Mouse (Mus musculus): Measurements from ENCODE around the gene Ephx3.
A peak's percentile ranks its signal among the peaks of the same experiment; 100 is the strongest.
"Not testable (repeated sequence)": the region's sequence is repeated elsewhere in the genome, so short reads cannot be mapped to it uniquely, and the experiment has no call there.

The Ephx3 gene

DNA sequence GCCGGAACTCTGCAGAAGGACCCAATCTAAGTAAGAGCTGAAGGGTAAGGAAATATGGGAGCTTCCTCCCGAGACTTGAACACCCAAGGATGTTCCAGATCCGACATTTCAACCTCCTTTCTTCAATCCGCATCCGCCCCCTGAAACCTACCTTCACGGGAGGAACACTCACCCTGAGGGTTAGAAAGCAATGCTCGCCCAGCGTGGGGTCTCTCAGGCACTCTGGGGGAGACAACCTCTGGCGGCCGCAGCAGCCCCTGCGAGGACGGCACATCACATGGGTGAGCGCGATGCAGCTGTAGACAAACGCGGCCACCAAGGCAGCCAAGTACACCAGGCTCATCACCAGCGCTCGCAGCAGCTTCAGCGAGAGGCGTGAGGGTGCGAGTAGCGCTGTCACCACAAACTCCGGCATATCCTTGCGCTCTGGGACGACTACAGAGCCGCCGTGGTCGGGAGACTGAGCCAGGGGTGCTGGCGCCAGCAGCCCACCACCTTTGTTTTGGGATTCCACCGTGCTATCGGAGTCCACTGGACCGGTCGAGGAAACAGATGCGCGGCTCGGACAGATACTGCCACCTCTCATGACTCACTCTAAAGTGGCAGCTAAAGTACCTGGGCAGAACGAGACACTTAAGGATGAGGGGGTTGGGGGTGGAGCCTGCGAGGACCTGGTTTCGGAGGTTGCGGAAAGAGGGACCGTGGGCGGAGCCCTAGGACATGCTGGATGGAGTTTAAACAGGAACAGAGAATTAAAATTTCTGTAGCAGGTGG, at the start of gene Ephx3:
Ephx3 (minus strand) TSS at position 687 of the 774 bp plus-strand sequence.
- DNase-seq (ENCODE audit: low spot score) = no peak

DNA sequence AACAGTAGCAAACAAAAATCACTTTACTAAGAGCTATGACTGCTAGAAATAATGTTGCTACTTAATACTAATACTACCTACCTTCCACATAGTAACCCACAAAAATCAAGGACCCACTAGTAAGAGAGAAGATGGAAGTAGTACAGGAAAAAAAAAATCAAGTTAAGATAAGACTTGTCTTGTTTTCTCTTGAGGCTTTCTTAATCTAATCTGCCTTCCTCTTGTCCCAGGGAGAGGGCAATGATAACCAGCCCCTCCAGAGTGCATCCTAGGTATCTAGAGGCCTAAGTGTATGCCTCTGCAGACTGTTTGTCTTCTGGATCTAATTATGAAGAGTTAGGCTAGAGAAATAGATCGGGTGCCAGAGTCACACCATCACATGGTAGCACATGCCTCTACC, 49.2 kb upstream of the Ephx3 start:
- no peak for DNase-seq (ENCODE audit: low spot score)

- DNase-seq (ENCODE audit: low spot score) = peak; percentile 70
These were observed 46.3 kb upstream of the Ephx3 start for GRCm38 (mm10) chr17:32235534-32236191.

- DNase-seq (ENCODE audit: low spot score) = no peak
These were observed 43.8 kb upstream of the Ephx3 start for GRCm38 (mm10) chr17:32233174-32233573.

DNA sequence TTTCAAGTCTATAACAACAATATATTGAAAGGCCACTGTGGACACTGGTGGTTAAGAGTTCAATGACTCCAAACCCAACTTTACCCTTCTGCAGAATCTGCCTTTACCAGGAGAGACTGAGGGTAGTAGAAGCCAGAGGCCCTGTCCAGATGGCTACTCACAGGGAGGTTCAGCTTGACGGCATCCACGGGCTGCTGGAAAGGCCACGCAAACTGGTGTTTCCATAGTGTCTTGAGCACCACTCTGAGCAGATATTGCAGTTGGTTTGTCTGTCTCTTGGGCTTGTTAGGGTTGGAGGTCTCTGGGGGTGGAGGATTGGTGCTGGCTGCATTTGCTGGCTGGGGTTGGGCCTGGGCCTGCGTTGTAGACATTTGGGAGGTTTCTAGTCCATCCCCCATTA, 39.9 kb upstream of the Ephx3 start:
- DNase-seq (ENCODE audit: low spot score) = no peak

- DNase-seq (ENCODE audit: low spot score) = no peak
These were observed 31.5 kb upstream of the Ephx3 start for GRCm38 (mm10) chr17:32220873-32221272.

DNA sequence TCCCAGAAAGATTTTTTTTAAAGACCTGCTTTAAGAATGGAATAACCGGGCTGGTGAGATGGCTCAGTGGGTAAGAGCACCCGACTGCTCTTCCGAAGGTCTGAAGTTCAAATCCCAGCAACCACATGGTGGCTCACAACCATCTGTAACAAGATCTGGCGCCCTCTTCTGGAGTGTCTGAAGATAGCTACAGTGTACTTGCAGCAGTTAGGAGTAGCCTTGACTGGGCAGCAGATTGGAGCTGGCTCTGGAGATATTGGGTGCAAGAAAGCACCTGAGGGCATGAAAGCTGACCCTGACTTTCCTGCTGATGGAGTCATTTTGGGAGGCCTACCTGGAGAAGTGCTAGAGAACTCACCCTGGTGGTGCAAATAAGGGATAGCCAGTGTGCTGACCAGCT, 26.2 kb upstream of the Ephx3 start:
- not testable (repeated sequence) for DNase-seq (ENCODE audit: low spot score)

- DNase-seq (ENCODE audit: low spot score) = not testable (repeated sequence)
These were observed 22.2 kb upstream of the Ephx3 start for GRCm38 (mm10) chr17:32211554-32211953.

- peak; percentile 62 for DNase-seq (ENCODE audit: low spot score)
These were observed 20.4 kb upstream of the Ephx3 start for GRCm38 (mm10) chr17:32209752-32210151.

DNA sequence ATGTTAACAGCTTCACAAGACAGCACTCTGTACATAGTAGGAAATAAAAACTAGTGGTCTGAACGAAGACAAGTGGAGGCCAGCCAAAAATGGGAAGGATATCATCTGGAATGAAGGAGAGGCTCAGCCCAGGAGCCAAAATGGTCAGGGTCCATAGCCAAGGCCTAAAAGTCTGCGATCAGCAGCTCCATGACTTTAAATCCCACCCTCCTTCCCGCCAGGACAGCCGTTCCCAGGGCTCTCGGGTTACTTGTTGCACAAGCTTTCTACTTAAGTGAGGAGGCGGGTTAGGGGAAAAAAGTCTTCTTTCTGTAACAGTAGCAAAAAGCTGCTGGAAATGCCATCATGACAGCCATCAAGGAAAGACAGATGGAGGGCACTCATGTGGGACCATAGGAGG, 19.8 kb upstream of the Ephx3 start:
- no peak for DNase-seq (ENCODE audit: low spot score)

- no peak for DNase-seq (ENCODE audit: low spot score)
These were observed 18.4 kb upstream of the Ephx3 start for GRCm38 (mm10) chr17:32207586-32208245.

DNA sequence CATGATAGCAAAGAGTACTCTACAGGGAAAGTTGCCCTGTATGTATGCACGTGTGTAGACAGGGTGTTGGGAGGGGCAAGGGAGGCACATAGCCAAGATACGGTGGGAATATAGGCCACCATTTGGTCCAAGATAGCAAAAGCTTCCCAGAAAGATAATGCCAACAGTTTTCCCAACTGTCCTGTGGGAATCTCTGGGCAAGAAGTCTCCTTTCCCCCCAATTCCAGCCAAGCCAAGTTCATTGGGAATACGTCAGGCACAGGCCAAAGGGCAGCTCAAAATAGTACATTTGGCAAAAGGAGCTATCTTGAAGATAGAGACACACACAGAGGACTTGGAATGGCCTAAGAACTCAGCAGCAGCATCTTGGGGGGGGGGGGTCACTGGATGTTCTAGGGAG, 16.0 kb upstream of the Ephx3 start:
- DNase-seq (ENCODE audit: low spot score) = no peak

DNA sequence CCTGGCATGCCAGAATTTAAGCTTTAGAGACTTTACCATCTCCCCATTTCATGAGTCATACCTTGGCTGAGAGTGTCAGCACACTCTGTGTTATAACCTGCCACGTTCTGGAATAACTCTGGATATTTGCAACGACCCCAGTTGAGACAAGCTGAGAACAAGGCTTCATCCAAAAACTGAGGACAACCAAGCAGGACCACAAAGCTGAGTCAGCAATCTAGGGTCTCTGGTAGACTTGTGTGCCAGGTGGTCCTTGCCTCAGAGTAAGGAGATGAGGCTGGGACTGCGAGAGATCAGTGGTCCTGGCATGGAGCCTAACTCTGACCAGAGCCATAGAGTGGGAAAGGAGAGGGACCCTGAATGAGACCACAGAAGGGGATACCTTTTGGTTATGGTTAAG, 13.6 kb upstream of the Ephx3 start:
- no peak for DNase-seq (ENCODE audit: low spot score)

DNA sequence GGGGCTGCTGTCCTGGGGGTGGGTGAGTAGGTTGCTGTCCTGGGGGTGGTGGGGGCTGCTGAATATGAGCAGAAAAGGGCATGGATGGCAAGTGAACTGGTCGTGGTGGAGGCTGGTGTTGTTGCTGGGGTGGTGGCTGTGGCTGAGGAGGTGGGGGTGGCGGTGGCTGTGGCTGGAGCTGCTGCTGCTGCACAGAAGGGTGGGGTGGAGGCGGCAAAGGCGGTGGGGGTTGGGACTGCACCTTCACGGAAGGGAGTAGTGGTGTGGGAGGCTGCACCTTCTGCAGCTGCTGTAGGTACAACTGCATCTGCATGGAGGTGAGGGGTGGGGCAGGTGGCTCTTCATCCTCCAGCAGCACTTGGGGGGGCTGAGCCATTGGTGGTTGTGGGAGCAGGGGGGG, 11.7 kb upstream of the Ephx3 start:
- no peak for DNase-seq (ENCODE audit: low spot score)

DNA sequence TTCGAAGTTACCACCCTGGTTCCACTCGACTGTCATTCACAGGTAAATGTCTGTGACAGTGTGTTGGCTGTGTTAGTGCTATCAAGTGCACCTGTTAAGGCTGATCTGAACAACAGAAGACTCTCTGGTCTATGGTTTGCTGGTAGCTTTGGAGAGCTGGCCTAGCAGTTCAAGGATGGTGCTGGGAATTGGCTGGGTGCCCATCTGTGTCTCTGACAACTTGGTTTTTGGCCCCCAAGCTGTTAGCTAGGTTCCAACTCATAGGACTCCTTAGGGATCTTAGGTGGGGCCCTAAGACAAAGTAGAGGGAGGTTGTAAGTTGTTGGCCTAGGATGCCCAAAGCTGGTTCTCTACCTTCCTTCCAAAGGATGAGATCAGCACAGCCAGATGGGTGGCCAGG, 10.4 kb upstream of the Ephx3 start:
- no peak for DNase-seq (ENCODE audit: low spot score)

DNA sequence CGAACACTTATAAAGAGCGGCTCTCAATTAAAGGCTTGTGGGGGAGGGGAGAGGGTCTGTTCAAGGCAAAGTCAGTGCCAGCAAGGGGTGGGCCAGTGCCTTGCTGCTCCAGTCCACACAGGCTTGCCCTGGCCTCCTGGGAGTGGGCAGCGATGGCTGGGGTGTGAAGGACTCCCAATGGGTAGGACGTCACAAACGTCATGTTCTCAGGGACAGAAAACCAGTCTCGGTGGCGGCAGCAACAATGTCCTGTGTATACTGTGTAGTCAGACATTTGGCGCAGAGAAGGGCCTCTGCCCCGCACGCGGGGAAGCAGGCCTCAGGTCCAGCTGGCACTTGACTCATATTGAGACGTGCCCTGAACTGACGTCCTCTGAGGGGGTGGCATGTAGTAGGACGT, 7.8 kb upstream of the Ephx3 start:
- DNase-seq (ENCODE audit: low spot score) = no peak

GRCm38 (mm10) chr17:32195725-32196124, 6.4 kb upstream of the Ephx3 start:
- no peak for DNase-seq (ENCODE audit: low spot score)

- DNase-seq (ENCODE audit: low spot score) = no peak
These were observed 3.7 kb upstream of the Ephx3 start for GRCm38 (mm10) chr17:32193010-32193409.

- DNase-seq (ENCODE audit: low spot score) = no peak
These were observed 501 bp upstream of the Ephx3 start for GRCm38 (mm10) chr17:32189850-32190249.

GRCm38 (mm10) chr17:32183017-32183416, 6.3 kb downstream of the Ephx3 start:
- no peak for DNase-seq (ENCODE audit: low spot score)

GRCm38 (mm10) chr17:32179621-32180491, 9.5 kb downstream of the Ephx3 start:
- DNase-seq (ENCODE audit: low spot score) = no peak

DNA sequence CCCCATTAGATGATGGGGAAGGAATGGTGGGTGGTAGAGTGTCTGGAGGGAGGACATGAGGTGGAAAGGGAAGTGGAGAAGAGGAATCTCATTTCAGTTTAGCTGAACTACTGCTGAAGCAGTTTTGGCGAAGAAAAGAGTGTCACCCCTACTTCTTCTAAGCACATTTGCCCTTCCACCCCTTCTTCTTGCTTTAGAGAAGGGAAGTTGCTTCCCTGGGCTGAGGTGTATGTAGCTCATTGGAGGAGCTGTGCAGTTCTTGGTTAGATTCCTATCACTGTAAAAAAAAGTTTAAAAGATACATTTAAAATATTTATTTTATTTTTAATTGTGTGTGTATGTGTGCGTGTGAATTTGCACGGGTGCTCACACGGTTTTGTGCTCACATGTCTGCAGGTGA, 12.4 kb downstream of the Ephx3 start:
- no peak for DNase-seq (ENCODE audit: low spot score)
